Mouse (Mus musculus): Measurements from ENCODE around the gene Sipa1l1. TPM values are rescaled to one million over a fixed set of nuclear protein-coding genes. Genes with fewer than 3 reads are reported as not detected.

The Sipa1l1 gene
- polyA plus RNA-seq, 1 experiment from 2014 or later = 3.7 TPM

DNA sequence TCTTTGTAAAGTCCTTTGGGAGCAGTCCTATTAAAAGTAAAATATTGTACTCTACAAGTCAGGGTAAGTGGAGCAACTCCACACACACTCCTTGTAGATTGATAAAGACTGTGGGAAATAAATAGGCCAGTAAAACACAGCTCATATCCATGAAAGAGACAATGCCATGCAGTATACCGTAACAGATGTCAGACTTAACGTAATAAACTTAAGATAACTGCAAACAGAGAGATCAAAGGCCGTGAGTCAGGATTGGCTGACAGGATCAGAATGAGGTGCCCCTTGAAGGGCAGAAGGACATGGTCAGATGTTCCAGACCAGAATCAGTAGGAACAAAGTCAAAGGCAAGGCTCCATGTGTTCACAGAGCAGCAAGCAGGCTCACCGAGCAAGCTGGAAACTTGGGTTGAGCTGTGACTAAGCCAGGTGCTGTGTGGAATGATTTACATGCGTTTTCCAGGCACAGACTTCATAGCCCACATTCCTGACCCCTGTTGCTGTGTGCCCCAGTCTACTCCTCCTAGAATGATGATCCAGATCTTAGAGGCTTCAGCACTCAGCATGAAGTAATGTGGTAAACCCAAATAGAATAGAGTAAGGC lies 196.3 kb downstream of the Sipa1l1 start:
- no peak overlapping the region for H3K27ac ChIP-seq (replicated peaks)
- WGBS (ENCODE audit: insufficient replicate concordance) = 67% methylated on average over 5 of the region's 5 CpGs
- ATAC-seq (ENCODE audit: insufficient read depth) = no peak

DNA sequence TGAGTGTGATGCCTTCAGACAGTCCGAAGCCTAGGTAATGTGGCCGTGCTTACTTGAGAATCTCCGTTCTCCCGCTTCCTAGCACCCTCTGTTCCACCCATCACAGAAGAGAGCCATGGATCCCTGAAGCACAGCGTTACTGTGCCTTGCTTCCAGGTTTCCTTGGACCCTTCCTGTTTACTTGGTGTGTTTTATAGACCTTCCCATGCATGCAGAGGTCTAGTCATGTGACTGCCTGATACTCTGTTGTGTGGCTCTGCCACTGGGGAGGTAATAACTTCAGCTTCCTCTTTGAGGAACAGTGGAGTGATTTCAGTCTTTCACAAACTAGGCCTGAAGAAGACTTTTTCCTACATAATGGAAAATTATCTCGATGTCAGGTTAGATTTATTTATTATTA lies 197.6 kb downstream of the Sipa1l1 start:
- H3K4me3 ChIP-seq (replicated peaks) = no peak overlapping the region
- H3K4me1 ChIP-seq (replicated peaks) = no peaks in the 10 kb centered on the region; the same call in 1 of the 2 replicates
- no peaks in the 10 kb centered on the region for H3K9me3 ChIP-seq (replicated peaks)
- no peaks in the 10 kb centered on the region for H3K27me3 ChIP-seq
- ATAC-seq (ENCODE audit: insufficient read depth) = no peak
- no peak overlapping the region for H3K4me2 ChIP-seq
- H3K9ac ChIP-seq = no peak overlapping the region
- WGBS (ENCODE audit: insufficient replicate concordance) = 72% methylated on average over 6 of the region's 6 CpGs
- no peaks in the 10 kb centered on the region for H3K36me3 ChIP-seq (replicated peaks)
- no peak overlapping the region for H3K27ac ChIP-seq (replicated peaks)

More for the DNA sequence above, 196.3 kb downstream of the Sipa1l1 start:
- H3K9ac ChIP-seq = no peak overlapping the region
- H3K27me3 ChIP-seq = no peaks in the 10 kb centered on the region
- H3K36me3 ChIP-seq (replicated peaks) = no peaks in the 10 kb centered on the region
- H3K4me3 ChIP-seq (replicated peaks) = no peak overlapping the region
- H3K9me3 ChIP-seq (replicated peaks) = no peaks in the 10 kb centered on the region
- no peak overlapping the region for H3K4me2 ChIP-seq
- H3K4me1 ChIP-seq (replicated peaks) = no peaks in the 10 kb centered on the region; the same call in 1 of the 2 replicates

DNA sequence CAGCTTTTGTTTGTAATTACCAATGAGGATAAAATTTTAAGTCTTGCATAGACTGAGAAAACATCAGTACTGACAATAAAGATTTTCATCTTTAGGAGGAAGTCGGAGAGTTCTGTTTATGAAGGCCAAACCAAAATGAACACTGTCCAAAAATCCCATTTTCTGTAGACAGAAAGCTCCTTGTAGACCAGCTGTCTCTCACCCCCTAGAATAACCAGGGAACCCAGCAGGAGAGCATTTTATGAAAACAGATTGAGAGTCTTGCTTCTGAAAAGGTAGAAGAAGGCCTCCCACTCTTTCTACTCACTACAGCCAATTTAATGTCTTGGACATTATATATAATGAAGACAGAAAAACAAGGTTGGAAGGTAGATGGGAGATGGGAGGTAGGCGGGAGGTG lies 198.2 kb downstream of the Sipa1l1 start:
- no peaks in the 10 kb centered on the region for H3K36me3 ChIP-seq (replicated peaks)
- no peak overlapping the region for H3K9ac ChIP-seq
- H3K27ac ChIP-seq (replicated peaks) = no peak overlapping the region
- ATAC-seq (ENCODE audit: insufficient read depth) = no peak
- H3K4me3 ChIP-seq (replicated peaks) = no peak overlapping the region
- no peaks in the 10 kb centered on the region for H3K27me3 ChIP-seq
- H3K4me1 ChIP-seq (replicated peaks) = no peaks in the 10 kb centered on the region; the same call in 1 of the 2 replicates
- no peak overlapping the region for H3K4me2 ChIP-seq
- no peaks in the 10 kb centered on the region for H3K9me3 ChIP-seq (replicated peaks)
- 59% methylated on average over 2 of the region's 2 CpGs for WGBS (ENCODE audit: insufficient replicate concordance)

DNA sequence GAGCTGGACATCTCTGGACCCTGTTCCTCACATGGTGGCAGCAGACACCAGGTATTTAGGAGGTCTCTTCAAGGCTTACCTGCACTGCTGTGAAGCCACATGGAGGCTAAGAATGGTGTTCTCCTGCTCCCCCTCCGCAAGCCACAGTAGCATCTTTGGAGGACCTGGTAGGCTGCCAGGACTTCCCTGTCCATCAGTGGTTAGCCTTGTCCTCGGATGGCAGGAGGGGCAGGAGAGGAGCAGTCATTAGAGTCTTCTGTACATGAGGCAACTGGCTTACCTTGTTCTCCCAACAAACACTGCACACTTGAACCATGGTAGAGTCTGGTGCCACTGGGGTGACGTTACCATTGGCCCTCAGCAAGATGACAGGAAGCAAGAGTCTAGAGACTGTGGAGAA lies 198.9 kb downstream of the Sipa1l1 start:
- no peaks in the 10 kb centered on the region; the same call in 1 of the 2 replicates for H3K4me1 ChIP-seq (replicated peaks)
- no peaks in the 10 kb centered on the region for H3K9me3 ChIP-seq (replicated peaks)
- H3K36me3 ChIP-seq (replicated peaks) = no peaks in the 10 kb centered on the region
- WGBS (ENCODE audit: insufficient replicate concordance) = 67% methylated on average over 3 of the region's 3 CpGs
- no peak overlapping the region for H3K9ac ChIP-seq
- H3K27me3 ChIP-seq = no peaks in the 10 kb centered on the region
- no peak overlapping the region for H3K27ac ChIP-seq (replicated peaks)
- no peak overlapping the region for H3K4me3 ChIP-seq (replicated peaks)
- no peak overlapping the region for H3K4me2 ChIP-seq
- no peak for ATAC-seq (ENCODE audit: insufficient read depth)

DNA sequence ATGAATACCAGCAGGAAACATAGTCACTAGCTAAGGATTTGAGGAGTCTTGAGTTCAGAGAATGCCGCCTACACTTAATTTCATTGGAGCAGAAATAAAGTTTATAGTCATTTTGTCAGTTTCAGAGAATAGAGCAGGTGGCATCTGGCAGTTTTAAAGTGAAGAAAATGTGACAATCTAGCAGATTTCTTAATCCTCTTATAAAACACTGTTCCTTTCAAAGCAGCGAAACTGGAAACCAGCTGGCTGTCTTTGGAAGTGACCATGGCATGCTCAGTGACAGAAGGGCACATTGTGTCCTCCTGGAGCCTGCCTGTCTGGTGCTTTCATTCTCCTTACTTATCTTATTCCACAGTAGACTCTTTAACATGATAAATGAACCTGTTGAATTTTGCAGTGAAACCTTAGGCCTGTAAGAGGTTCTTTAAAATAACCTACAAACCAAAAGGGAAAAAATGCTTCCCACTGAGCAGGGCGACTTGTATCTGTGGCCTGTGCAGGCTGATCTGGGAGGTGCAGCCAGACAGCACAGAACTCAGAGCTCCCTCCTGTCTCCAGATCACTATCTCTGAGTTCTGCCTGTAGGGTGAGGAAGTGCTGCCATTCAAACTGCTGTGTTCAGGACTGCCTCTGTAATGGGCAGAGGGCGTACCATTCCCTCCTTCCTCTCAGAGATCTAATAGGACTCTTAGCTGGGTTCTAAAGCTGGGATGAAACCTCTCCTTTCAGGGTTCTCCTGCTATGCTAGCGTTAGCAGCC lies 200.5 kb downstream of the Sipa1l1 start:
- Histone ChIP-seq H3K27me3 (no peaks in the 10 kb centered on the region), H3K27ac (replicated peaks) (no peak overlapping the region), H3K9me3 (replicated peaks) (no peaks in the 10 kb centered on the region), H3K4me1 (replicated peaks) (no peaks in the 10 kb centered on the region; the same call in 1 of the 2 replicates), H3K4me2 (no peak overlapping the region), H3K4me3 (replicated peaks) (no peak overlapping the region), H3K36me3 (replicated peaks) (no peaks in the 10 kb centered on the region), H3K9ac (no peak overlapping the region)
- 58% methylated on average over 5 of the region's 5 CpGs for WGBS (ENCODE audit: insufficient replicate concordance)
- ATAC-seq (ENCODE audit: insufficient read depth) = no peak

DNA sequence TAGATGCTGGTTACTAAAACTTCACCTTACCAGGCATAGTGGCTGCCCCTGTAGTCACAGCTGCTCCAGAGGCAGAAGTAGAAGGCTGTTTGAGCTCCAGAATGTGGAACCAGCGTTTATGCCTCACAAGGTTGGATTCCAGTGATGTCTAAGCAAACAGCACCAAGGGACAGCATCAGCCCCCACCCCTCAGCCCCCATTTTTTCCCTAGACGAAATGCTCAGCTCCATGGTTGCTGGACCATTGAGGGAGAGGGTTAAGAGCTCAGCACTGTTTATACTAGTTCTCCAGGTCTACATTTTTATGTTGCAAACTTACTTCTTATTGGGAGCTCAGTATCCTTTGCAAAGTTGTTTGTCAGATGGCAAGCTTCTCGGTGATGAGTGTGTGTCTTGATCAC lies 202.1 kb downstream of the Sipa1l1 start:
- Histone ChIP-seq H3K4me2 (no peak overlapping the region), H3K27me3 (no peaks in the 10 kb centered on the region), H3K4me3 (replicated peaks) (no peak overlapping the region), H3K27ac (replicated peaks) (no peak overlapping the region), H3K9me3 (replicated peaks) (no peaks in the 10 kb centered on the region), H3K9ac (no peak overlapping the region), H3K36me3 (replicated peaks) (no peaks in the 10 kb centered on the region), H3K4me1 (replicated peaks) (no peaks in the 10 kb centered on the region)
- no peak for ATAC-seq (ENCODE audit: insufficient read depth)
- 64% methylated on average over 3 of the region's 3 CpGs for WGBS (ENCODE audit: insufficient replicate concordance)

DNA sequence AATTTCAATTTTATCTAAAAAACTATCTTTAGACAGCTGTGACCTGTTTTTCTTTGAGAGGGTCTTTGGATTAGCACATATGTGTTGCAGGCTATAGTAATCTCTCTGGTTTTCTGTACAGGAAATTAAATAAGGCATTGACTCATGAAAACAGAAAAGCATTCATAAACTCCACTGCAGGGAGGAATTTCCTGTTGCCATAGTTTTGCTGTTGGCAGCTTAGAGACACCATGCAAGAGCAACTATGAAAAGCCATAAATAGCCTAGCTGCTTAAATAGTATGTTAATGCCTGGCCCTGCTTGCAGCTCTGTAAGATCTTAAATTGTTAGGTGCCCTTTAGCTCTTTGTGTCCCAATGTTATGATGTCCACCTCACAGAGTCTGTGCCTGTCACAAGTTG lies 204.9 kb downstream of the Sipa1l1 start:
- H3K4me1 ChIP-seq (replicated peaks) = no peaks in the 10 kb centered on the region
- H3K4me2 ChIP-seq = no peak overlapping the region
- ATAC-seq (ENCODE audit: insufficient read depth) = no peak
- no peak overlapping the region for H3K4me3 ChIP-seq (replicated peaks)
- H3K27me3 ChIP-seq = no peaks in the 10 kb centered on the region
- no peak overlapping the region for H3K9ac ChIP-seq
- H3K36me3 ChIP-seq (replicated peaks) = no peaks in the 10 kb centered on the region
- H3K27ac ChIP-seq (replicated peaks) = no peak overlapping the region
- H3K9me3 ChIP-seq (replicated peaks) = no peaks in the 10 kb centered on the region

DNA sequence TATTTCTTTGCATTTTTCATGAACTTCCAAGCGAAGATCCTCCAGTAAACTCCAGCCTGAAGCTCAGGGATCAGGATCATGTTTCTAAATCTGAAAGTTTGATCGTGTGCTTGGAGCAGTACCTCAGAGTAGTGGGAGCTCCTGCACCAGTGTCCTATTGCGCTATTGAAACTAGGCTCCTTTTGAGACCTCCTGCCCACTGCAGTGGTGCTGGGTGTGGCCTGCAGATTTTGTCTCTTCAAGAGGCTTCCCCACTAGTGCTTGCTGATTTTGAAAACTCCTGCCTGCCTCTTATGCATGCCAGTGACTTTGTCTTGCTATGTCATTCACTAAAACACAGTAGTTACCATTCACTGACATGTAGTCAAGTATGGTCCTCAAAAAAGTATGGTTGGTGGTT lies 213.8 kb downstream of the Sipa1l1 start:
- 55% methylated on average over 3 of the region's 3 CpGs for WGBS (ENCODE audit: insufficient replicate concordance)
- no peak overlapping the region for H3K4me2 ChIP-seq
- H3K27me3 ChIP-seq = no peaks in the 10 kb centered on the region
- H3K4me3 ChIP-seq (replicated peaks) = no peak overlapping the region
- H3K36me3 ChIP-seq (replicated peaks) = no peaks in the 10 kb centered on the region
- no peak for ATAC-seq (ENCODE audit: insufficient read depth)
- no peak overlapping the region for H3K27ac ChIP-seq (replicated peaks)
- H3K4me1 ChIP-seq (replicated peaks) = no peaks in the 10 kb centered on the region
- H3K9me3 ChIP-seq (replicated peaks) = no peaks in the 10 kb centered on the region
- H3K9ac ChIP-seq = no peak overlapping the region

DNA sequence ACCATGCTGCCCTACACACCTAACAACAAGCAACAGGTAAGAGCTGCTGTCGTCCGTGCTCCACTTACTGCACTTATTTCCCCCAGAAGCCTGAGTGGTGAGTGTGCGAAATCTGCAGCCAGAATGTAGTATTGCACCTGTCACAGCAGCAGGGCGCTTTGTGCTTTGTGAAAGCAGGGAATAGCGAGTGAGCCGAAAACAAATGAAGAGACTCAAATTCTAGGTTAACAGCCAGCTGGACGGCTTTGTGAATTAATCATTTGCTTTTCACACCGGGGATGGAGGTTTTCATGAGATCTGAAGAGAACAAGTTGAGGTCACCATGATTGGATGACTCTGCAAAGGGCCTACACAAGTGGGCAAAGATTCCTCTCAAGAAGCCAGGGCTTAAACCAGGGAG lies 215.6 kb downstream of the Sipa1l1 start:
- Histone ChIP-seq H3K4me3 (replicated peaks) (no peak overlapping the region), H3K36me3 (replicated peaks) (no peaks in the 10 kb centered on the region), H3K4me2 (no peak overlapping the region), H3K27me3 (no peaks in the 10 kb centered on the region), H3K4me1 (replicated peaks) (no peaks in the 10 kb centered on the region), H3K9ac (no peak overlapping the region), H3K9me3 (replicated peaks) (no peaks in the 10 kb centered on the region), H3K27ac (replicated peaks) (no peak overlapping the region)
- ATAC-seq (ENCODE audit: insufficient read depth) = no peak
- WGBS (ENCODE audit: insufficient replicate concordance) = 78% methylated on average over 8 of the region's 8 CpGs

DNA sequence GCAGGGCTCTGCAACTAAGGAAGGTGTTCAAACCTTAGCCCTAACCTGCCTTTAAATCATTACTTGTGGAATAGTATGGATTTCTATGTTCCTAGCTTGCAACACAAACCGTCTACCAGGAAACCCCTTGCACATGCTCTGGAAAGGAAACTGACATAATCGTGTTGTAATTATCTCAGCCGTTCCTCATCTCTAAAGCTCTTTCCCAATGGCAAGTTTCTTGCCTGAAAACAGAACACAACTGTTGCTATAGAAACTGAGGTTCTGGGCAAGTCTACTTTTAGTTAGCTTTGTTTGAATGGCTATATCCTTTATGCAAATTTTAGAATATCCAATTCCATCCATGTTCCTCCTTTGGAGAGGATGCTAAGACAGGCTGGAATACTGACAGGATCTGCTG lies 217.9 kb downstream of the Sipa1l1 start:
- 54% methylated on average over 3 of the region's 3 CpGs for WGBS (ENCODE audit: insufficient replicate concordance)
- peaks cover 6% of the 10 kb centered on the region; the same call in 1 of the 2 replicates for H3K4me1 ChIP-seq (replicated peaks)
- H3K9me3 ChIP-seq (replicated peaks) = no peaks in the 10 kb centered on the region
- H3K4me2 ChIP-seq = no peak overlapping the region
- no peak overlapping the region for H3K9ac ChIP-seq
- H3K36me3 ChIP-seq (replicated peaks) = no peaks in the 10 kb centered on the region
- H3K4me3 ChIP-seq (replicated peaks) = no peak overlapping the region
- ATAC-seq (ENCODE audit: insufficient read depth) = no peak
- H3K27me3 ChIP-seq = no peaks in the 10 kb centered on the region
- no peak overlapping the region for H3K27ac ChIP-seq (replicated peaks)

DNA sequence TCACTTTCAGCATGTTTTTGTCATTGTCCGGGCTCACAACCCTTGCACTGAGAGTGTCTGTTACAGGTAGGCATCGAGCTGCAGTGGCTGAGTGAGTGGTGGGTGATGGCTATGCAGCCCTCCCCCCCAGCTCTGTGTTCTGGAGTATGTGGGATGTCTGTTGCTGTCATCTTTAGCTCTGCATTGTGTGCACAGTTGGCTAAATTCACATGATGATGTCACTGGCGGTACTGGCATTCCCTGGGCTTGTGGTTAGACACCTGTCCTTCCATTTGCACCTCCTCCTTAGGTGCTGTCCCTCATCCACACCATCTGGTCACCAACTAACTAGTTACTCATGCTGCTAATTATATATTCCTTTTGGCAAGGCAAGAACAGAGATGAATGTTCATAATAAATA lies 218.5 kb downstream of the Sipa1l1 start:
- H3K27ac ChIP-seq (replicated peaks) = no peak overlapping the region
- peaks cover 6% of the 10 kb centered on the region; the same call in 1 of the 2 replicates for H3K4me1 ChIP-seq (replicated peaks)
- no peak overlapping the region for H3K4me2 ChIP-seq
- 68% methylated on average over 3 of the region's 3 CpGs for WGBS (ENCODE audit: insufficient replicate concordance)
- ATAC-seq (ENCODE audit: insufficient read depth) = no peak
- H3K9ac ChIP-seq = no peak overlapping the region
- no peaks in the 10 kb centered on the region for H3K27me3 ChIP-seq
- no peaks in the 10 kb centered on the region for H3K36me3 ChIP-seq (replicated peaks)
- H3K4me3 ChIP-seq (replicated peaks) = no peak overlapping the region
- no peaks in the 10 kb centered on the region for H3K9me3 ChIP-seq (replicated peaks)

DNA sequence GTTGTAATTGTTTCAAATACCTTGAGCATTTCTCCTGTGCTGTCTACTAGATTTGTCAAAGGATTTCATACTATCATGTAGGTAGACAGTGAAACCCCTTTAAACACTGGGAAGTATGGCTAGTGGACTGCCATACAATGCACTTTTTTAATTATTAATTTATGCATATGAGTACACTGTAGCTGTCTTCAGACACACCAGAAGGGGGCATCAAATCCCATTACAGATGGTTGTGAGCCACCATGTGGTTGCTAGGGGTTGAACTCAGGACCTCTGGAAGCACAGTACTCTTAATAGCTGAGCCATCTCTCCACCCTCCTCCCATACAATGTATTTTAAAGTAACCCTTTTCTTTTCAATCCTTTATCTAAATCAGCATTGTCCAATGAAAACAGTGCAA lies 219.0 kb downstream of the Sipa1l1 start:
- Histone ChIP-seq H3K27ac (replicated peaks) (no peak overlapping the region), H3K9me3 (replicated peaks) (no peaks in the 10 kb centered on the region), H3K4me2 (no peak overlapping the region), H3K4me3 (replicated peaks) (no peak overlapping the region), H3K36me3 (replicated peaks) (no peaks in the 10 kb centered on the region), H3K27me3 (no peaks in the 10 kb centered on the region), H3K9ac (no peak overlapping the region), H3K4me1 (replicated peaks) (peaks cover 6% of the 10 kb centered on the region; the same call in 1 of the 2 replicates)
- no peak for ATAC-seq (ENCODE audit: insufficient read depth)
